Mouse (Mus musculus) small intestine, adult 2 months (tissue): ENCODE results near the gene Slc22a12.

Experiments
- CTCF ChIP-seq: fragments of 200-500 bp; IDR thresholded peaks from 2 replicates; pipeline ENCODE4 v1.5.1; 2012; ENCODE audit warnings: low read depth, mild to moderate bottlenecking, control low read depth, inconsistent platforms, low read length, moderate library complexity, mixed read lengths; ENCODE audit not compliant: insufficient replicate concordance, insufficient read length; ENCODE audit errors: extremely low read depth
- POLR2A ChIP-seq: fragments of 200-500 bp; IDR thresholded peaks from 2 replicates; pipeline ENCODE4 v1.6.1; 2012; ENCODE audit warnings: low read depth, mild to moderate bottlenecking, control low read depth, inconsistent platforms, low read length, moderate library complexity

DNA sequence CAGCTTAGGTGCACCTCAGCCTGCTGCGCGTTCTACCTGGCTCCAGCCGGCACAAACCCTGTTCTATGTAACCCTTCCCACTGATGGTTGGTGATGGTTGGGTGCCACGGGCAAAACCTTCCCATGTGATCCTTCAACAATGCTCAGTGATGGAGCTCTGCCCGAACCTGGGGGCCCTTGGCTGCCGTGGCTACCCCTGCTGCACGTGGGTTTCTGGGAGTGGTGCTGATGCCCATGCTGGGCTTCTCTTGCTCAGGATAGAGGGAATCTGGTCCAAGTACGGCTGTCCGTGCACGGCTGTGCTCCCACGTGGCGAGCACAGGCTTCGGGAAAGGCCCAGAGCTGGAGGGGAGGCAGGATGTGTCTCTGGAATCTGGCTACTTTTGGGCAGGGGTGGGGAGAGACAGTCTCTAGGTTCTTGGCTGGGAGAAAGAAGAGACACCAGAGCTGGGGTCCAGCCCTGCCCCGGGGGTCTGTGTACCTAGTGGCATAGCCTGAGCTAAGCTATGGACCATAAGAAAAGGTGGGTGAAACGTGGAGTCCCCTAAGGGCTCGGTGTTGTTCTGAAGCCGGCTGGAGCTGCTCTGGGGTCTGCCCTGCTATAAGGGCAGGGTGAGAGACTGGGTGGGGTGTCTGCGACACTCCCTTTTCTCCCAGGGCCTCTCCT is 48.2 kb downstream of the Slc22a12 start:
- no peak for TF ChIP-seq CTCF
- TF ChIP-seq POLR2A = no peak
